Mouse (Mus musculus) thymus, postnatal 4 days (tissue): ENCODE results near the gene Znhit6.

Experiments used
- DNase-seq: peaks from one replicate; pipeline ENCODE4 v3.0.0; 2021

Gene Znhit6

DNA sequence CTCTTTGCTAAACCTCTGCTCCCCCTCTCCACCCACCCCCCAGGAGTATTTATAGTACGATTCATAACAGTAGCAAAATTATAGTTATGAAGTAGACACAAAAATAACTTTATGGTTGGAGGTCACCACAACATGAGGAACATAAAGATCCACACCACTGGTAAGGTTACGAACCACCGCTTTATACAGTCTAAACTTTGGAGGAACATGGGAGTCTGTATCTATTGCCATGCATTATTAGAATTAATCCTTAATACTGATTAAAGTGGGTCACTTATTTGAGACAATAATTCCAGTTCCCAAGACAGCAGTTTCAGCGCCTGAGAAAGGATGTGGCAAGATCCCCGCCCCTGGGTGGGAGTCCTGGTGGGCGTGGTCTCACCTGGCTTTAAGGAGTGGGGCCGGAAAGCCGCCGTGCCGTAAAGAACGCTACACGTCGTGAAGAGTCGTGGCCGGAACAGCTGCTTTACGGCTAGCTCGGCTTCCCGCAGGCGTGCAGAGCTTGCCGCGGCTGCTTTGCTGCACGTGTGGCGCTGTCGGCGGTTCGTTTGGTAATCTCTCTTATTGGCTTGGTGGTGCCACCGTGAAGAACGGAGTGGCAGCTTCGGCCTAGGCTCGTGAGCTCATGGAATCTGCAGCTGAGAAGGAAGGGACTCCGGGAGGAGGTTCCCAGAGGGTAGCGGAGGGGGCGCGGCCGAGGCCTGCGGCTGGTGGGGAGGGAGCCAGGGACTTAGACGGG lies at the start of gene Znhit6:
Gene Znhit6, plus strand, starts transcription at position 463 of the 739 bp plus-strand sequence.
- DNase-seq: peak; percentile 96

DNA sequence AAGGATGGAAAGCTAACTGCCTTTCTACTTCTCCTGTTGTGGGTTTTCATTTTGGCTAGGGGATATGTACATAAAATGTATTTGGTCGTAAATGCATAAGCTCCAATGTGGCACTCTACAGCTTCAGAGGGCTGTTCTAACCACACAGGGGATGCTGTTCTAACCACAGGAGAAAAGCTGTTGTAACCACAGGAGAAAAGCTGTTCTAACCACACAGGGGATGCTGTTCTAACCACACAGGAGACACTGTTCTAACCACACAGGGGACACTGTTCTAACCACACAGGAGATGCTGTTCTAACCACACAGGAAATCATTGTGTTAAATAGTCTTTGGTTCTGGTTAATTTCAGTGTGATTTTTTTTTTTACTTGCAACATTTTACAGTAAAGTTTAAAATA lies 38.1 kb upstream of the Znhit6 start:
- DNase-seq: no peak

DNA sequence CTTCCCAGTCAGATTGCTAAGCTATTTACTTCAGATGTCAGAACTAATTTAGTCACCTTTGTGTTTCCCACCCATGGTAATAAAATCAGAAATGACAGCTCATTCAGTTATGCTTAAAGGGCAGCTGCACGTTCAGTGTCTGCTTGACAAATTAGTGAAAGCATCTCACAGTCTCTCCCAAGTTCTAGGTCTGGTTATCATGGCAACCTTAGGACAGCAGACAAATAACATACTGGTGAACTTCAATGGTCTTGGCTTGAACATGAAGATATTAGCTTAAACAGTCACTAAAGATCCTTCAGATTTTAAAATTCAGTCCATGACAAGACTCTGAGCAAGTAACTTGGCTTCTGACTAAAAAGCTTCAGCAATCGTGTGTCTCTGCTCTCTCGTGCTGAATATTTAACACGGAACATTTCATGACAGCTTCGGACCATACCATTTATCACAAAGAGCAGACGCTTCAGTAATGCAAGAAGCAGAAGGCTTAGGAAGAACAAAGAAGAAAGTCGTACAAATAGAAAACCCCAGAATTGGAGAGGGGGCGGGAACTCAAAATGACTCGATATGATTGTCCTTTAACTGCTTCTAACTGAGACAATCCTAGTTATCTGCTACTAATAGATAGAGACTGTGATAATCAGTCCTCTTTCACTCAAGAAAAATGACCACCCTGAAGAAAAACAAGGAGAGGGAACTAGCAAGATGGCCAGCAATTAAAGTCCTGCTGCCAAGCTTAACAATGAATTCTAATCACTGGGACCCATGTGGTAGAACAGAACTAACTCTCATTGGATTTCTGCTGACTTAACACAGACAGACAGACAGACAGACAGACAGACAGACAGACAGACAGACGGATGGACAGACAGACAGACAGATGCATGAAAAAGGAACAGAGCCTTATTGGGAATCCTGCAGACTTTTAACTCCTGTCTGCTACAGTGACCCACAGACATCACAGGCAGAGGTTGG lies 27.3 kb upstream of the Znhit6 start:
- DNase-seq: no peak

DNA sequence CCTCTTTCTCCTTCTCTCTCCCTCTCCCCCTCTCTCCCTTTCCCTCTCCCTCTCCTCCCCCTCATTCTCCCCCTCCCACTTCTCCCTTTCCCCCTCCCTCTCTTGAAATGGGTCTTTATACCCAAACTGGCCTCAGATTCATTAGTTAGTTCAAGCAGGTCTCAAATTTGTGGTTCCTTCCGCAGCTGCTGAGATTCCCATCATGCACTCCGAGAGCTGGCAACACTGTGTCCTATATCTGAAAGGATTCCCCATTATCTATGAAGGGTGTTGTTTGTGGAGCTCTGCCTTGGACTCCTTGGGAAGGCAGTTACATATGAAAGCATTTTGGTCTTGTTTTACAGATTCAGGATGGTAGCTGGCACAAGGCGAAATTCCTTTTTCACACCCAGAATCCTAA lies 25.8 kb upstream of the Znhit6 start:
- no peak for DNase-seq

DNA sequence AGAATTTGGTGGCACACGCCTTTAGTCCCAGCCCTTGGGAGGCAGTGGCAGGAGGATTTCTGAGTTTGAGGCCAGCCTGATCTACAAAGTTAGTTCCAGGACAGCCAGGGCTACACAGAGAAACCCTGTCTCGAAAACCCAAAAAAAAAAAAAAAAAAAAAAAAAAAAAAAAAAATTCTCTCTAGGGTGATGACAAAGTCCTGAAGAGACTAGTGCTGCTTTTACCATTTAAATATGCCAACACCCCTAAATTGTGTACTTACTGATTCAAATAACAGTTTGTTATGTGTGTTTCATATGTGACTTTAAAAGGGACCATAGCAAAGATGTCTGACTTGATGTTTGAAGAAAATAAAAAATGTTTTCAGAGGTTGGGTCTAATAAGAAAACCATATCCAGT lies 21.6 kb upstream of the Znhit6 start:
- DNase-seq: no peak

DNA sequence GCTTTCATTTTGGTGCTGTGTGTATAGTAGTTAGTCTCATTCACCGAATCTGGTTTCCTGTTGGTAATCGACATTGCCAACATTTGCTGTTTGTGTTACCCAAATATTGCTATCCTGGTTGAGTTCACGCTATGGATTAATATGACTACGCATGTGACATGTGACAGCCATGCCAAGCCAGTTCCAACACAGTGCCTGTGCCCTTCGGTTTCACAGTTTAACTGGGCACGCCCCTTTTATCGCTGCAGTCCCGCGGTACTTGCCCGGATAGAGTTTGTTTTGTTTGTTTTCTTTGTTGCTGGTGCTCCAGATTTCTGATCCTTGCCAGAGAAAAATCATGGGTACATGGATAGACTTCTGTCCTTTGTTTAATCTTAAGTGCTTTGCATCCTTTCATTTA lies 19.8 kb upstream of the Znhit6 start:
- DNase-seq: no peak

DNA sequence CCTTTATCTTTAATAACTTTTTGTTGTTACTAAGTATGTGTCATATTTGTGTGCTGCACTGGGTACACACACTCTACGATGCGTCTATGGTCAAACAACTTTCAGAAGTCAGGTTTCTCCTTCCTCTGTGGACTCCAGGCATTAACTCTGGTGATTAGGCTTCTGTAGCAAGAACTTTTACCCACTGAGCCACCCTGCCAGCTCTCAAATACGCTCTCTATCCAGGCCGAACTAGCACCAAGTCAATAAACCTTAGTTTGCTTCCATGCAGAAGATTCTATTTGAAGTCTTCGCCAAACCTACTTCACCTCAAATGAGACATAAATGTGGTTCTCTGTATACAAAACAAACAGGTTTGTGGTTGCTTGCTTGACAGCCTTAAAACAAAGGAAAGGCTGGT lies 16.3 kb upstream of the Znhit6 start:
- DNase-seq: no peak

DNA sequence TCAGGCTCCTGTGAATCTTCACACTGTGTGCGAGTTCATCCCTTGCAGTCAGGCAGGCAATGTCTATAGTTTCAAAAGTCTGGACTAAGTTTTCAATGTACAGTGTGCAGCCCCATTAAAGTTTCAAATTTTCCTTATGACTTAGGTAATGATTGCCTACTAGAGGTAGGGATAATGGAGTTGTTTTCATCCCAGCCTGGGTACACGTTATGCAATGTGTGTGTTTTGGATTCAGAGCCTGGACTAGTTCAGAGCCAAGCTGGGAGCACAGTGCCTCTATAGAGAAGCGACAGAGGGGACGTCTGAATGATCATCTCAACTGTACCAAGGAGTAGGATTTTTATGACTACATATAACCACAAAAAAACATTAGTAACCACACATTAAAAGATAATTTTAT lies 15.9 kb upstream of the Znhit6 start:
- no peak for DNase-seq

DNA sequence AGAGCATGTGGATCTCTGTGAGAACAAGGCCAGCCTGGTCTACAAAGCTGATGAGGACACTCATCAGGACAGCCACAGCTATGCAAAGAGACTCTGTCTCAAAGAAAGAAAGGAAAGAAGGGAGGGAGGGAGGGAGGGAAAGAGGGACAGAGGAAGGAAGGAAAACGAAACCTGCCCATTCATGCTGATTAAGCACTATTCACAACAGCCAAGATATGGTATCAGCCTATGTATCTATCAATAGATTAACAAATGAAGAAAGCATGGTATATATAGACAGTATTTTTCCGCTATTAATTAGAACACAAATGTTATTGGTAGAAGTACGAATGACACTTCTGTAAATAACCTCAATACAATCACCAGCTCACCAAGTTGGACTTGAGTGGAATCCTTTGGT lies 1.5 kb upstream of the Znhit6 start:
- DNase-seq: no peak

DNA sequence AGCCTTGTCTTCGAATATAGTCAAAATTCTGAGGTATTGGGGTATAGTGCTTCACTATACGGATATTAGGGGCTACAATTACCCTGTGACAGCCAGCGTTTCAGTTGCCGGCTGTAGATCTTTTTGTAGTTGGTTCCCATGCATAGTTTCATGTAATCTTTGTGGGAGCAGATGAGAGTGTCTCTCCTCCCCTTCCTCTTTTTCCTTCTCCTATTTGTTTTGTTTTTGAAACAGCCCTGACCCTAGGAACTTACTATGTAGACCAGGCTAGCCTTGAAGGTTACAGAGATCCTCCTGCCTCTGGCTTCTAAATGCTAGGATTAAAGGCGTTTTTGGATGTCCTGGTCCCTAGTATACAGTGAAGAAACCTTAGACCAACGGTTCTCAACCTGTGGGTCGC lies 665 bp upstream of the Znhit6 start:
- DNase-seq: no peak

DNA sequence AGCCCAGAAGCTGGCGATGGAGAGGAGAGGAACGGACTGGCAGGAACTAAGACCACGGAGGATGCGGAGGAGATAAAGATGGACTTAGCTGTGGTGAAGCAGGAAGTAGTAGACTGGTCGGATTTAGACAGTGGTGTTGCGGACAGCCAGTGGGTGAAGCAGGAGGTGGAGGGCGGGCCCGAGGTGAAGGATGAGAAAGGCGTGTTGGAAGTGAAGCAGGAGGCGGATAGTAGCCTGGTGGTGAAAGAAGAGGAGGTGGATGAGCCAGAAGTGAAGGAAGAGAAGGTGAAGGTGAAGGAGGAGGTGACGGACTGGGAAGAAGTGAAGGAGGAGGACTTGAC lies 447 bp downstream of the Znhit6 start:
- no peak for DNase-seq

DNA sequence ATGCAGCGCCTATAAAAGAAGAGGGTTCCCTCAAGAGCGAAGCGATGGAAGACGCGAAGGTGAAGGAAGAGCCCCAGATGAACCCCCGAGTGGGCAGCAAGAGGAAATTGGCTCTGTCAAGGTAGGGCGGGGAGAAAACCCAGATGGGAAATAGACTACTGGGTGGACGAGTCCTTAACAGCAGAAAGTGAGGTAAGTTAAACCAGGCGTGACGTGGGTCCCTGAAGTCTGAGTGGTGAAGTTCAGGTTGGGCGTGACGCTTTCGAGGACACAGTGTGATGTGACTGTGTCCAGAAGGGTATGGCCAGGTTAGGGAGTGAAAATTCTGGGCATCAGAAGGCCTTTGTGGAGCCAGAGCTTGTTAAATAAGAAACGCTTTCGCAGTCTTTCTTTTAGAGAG lies 871 bp downstream of the Znhit6 start:
- DNase-seq: peak; percentile 10

DNA sequence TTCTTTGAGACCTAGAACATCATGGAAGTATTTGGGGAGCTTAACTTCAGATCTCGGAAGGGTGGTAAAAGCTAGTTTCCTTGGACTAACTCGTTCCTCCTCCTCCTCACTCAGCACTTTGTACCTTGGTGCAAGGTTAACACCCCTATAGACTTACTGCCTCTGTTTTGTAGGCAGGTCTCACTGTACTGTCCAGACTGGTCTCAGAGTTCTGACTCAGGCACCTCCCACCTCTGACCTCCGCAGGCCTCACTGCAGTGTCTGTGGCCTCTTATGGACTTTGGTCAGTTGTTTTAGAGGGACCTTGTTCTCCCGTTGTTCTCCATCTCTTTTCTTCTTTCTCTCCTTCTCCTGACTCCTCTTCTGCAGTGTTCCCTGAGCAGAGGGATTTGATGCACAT lies 7.0 kb downstream of the Znhit6 start:
- no peak for DNase-seq

DNA sequence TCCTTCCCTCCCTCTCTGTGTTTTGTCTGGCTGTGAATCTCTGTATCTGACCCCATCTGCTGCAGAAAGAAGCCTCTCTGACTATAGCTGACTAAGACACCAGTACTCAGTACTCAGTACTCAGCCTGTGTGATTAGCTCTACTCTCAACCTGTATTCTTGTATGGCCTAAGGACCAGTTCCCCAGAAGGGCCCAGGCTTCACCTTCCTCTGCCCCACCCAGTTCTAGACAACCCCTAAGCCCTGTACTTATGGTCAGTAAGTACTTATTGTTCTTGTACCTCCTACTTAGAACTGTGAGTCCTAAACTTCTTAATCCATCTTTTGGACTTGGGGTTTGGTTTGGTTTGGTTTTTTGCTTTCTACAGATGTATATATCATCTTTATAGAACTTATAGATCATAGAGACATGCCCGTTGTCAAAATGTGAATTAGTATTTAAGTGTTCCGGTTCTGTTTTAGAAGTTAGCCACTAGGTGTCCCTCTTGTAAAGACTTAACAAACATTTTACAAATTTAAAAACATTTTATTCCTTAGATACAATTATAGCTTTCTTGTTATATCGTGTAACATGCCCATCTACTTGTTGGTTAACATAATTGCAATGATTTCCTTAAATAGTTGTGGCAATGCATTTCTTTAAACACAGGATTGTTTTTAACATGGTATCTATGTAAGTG lies 7.7 kb downstream of the Znhit6 start:
- no peak for DNase-seq

DNA sequence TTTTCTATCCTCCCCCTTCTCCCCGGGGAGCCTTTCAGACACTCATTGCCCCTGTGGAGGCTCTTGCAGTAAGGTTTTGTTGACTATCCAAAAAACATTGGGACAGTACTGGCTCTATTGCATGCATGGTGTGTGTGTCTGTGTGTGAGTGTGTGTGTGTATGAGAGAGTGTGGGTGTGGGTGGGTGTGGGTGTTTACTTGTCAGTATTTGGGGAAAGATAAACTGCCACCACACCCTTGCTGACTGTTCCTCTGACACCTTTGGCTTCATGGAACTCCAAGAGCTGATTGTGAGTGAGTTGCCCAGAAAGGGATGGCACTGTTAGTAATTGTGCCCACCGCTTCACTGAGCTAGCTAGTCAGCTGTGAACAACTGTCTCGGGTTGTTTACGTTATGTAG lies 14.6 kb downstream of the Znhit6 start:
- DNase-seq: no peak

DNA sequence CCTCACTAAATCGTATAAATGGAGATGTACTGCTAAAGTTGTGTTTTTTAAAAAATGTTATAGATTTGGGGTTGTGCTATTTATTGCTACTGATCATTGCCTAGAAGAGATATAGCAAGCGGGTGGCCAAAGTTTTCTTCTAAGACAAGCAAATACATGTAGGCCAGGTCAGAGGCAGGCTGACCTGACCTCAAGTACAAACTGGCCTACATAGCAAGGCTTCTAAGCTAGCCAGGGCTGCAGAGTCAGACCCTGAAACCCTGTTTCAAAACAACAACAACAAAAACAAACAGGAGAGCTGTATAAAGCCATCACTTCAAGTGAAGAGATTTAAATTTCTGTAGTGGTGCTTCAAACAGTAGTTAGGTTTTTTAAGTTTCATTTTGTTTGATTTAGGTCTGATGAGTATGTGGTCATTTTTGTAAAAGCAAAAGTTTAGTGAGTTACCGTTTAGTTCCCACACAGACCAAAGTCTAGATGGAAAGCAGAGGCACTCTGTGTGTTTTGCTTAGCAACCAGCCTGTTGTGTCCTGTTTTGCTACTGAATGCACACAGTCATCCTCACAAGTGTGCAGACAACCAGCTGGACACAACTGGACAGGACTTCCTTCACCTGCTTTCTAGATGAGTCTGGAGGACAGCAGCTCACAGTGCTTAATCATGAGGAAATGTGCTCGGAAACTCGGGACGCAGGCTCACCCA lies 16.0 kb downstream of the Znhit6 start:
- no peak for DNase-seq

DNA sequence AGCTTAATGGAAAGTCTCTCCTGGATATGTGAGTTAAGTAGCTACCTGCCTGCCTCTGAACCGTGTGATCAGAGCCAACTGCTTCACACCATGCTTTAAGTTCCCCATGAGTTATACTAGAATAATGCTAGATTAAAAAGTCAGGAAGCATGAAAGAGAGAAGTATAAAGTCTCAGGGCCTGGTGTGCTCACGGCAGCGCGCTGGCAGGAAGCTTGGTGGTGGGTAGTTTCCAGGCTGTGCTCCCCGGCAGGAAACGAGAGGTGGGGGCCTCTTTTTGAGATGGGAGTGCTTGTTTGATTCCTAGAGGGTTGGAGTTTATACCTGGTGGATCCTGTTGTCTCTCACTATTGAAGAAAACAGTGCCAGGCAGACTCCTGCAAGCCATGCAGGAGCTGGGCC lies 19.3 kb downstream of the Znhit6 start:
- DNase-seq: no peak

DNA sequence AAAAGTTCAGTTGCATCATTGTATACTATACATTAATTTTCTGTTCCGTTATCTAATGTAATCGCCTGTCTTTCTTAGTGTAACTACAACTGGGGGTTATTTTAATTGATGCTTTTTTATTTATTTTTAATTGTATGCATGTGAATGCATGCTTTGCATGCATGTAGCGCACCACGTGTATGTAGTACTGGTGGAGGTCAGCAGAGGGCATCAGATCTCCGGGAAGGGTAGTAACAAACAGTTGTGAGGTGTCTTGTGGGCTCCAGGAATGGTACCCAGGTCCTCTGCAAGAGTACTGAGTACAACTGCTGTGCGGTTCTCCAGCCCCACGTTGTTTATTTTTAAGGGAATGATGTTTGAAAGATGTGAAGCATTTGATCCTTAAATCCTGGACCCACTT lies 23.1 kb downstream of the Znhit6 start:
- peak; percentile 30 for DNase-seq

DNA sequence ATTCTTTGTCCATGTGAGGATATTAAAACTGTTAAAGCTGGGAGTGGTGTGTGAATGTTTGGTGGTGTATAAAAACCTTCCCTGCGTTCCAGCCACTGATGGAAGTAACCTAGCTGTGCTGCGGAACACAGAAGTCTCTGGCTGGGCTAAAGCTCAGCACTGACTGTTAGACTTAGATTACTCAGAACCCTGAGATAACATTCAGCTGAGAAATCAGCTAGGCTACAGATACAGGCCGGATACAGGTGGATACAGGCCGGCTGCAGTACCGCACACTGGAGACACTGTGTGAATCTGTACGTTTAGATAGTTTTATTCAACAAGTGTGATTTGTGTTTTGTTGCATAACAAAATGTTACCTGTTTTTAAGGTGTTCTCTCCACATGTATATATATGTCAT lies 24.8 kb downstream of the Znhit6 start:
- DNase-seq: no peak

DNA sequence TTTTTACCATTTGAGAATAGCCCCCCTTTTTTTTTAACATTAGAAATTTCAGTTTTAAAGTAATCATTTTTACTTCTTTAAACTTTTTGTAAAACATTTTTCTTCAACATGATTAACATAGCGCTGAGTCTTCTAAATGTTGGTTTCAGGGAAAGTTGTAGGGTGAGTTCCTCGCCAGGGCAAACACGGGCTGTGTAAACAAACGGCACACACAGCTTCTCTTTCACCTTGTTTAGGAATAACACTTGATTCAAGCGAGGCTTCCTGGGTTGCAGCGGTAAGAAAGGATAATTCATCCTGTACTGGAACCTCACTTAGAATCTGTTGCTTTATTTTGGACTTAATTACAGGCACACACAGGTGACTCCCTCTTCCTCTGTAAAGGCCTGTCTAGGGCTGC lies 25.3 kb downstream of the Znhit6 start:
- no peak for DNase-seq

DNA sequence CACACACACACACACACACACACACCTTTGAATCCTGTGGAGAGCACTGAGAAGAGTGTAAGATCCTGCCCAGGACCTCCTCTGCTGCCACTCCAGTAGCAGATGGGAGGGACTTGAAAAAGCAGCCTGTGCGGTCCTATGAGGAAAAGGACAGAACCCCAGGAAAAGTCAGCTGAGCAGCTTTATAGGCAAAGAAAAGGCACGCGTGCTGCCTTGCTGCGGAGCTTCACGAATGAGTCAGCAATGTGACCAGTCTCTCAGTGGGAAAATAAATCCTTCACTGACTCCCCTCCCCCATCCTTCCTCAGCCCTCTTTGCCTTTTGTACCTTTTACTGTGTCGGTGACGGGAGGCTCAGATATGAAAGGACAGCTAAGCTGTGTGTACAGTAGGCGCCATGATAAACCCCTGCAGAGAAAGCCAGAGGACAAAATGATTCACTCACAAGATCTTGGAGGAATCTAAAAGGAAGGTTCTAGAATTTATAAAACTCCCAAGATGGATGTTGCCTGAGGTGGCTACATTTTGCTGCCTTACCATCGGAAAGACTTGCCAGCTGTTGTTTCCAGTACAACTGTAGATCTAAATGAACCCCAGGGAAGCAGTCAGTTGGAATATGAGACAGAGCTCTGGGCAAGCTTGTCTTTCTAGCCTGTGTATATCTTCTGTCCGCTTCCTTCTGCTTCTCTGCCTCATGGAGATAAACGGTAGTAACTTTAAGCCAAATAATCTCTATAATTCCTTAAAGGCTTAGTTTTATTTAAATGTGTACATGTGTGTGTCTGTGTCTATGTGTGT lies 26.6 kb downstream of the Znhit6 start:
- no peak for DNase-seq

DNA sequence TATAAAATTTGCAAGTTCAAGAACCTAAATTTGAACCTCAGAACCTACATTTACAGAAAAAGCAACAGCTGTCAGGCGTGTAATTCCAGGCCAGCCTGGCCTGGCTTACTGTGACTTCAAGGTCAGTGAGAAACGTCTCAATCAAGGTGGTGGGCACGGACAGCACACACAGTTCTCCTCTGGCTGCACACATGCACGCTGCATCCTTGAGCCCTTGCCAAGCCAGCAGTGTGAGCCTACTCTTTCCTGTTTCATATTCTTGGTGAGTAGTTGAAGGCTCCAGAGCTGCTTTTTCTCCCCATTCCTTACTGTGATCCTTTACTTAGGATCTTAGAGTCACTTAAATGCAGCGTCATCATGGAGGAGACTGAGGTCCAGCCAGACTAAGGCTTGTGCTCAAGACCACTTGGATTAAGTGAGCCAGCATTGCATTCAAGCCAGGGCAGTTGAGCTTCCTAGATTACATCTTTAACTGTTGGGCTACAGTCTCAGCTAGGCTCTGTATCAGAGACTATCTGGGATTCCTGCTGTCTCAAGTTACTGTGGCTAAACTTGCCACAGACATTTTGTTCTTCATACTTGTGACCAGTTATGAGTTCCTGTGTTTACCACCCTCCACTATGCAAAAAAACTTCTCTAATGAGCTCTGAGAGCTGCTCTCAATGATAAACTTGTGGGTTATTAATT lies 29.6 kb downstream of the Znhit6 start:
- DNase-seq: no peak
